Mouse (Mus musculus) liver, postnatal 0 days (tissue): ENCODE measurements around the gene Rmnd5a. TPM values are rescaled to one million over a fixed set of nuclear protein-coding genes. Genes with fewer than 3 reads are reported as not detected.

Source experiments
- ATAC-seq: fragments of 200-750 bp; cut with Nextera tagmentation; 2 replicates; pipeline ENCODE4 v1.8.0; 2017; ENCODE audit warnings: mild to moderate bottlenecking, moderate library complexity
- DNase-seq: peaks from one replicate; pipeline ENCODE4 v3.0.0-alpha.2; 2016
- H3K27ac ChIP-seq: fragments of 300-500 bp; sonication (generic); 2 replicates; pipeline ENCODE4 v1.5.1; 2014; ENCODE audit warnings: antibody characterized with exemption, moderate library complexity, mild to moderate bottlenecking, low read depth
- H3K27me3 ChIP-seq: fragments of 300-500 bp; sonication (generic); 2 replicates; pipeline ENCODE4 v1.6.1; 2014; ENCODE audit warnings: low read length, control low read depth, mixed read lengths; ENCODE audit not compliant: insufficient read depth
- H3K36me3 ChIP-seq: fragments of 300-500 bp; sonication (generic); replicated peaks from 2 replicates; pipeline ENCODE4 v1.6.1; 2014; ENCODE audit warnings: mild to moderate bottlenecking, control low read depth, low read length, moderate library complexity, mixed read lengths; ENCODE audit not compliant: insufficient read depth
- H3K4me1 ChIP-seq: fragments of 300-500 bp; sonication (generic); 2 replicates; pipeline ENCODE4 v1.6.1; 2014; ENCODE audit warnings: antibody characterized with exemption, mild to moderate bottlenecking, control low read depth; ENCODE audit not compliant: insufficient read depth
- H3K4me2 ChIP-seq: fragments of 300-500 bp; sonication (generic); 2 replicates; pipeline ENCODE4 v1.6.1; 2014; ENCODE audit warnings: low read depth, mild to moderate bottlenecking, low read length, moderate library complexity, mixed read lengths
- H3K4me3 ChIP-seq: fragments of 300-500 bp; sonication (generic); 2 replicates; pipeline ENCODE4 v1.5.1; 2014; ENCODE audit warnings: low read depth, low read length
- H3K9ac ChIP-seq: fragments of 300-500 bp; sonication (generic); replicated peaks from 2 replicates; pipeline ENCODE4 v1.6.1; 2014; ENCODE audit warnings: mild to moderate bottlenecking, moderate library complexity
- H3K9me3 ChIP-seq: fragments of 300-500 bp; sonication (generic); 2 replicates; pipeline ENCODE4 v1.6.1; 2016; ENCODE audit warnings: mild to moderate bottlenecking, control low read depth, low read length, mixed read lengths
- CTCF ChIP-seq: sonication (generic); IDR thresholded peaks from 2 replicates; pipeline ENCODE4 v1.5.1; 2016; ENCODE audit warnings: antibody characterized with exemption, low read depth
- EP300 ChIP-seq: IDR thresholded peaks from 2 replicates; pipeline ENCODE4 v1.6.1; 2016; ENCODE audit warnings: antibody characterized with exemption, low read depth, mild to moderate bottlenecking
- WGBS: fragments of 180-500 bp; shearing (Covaris S2); extraction: QIAGEN DNeasy Blood & Tissue Kit; methylation state at CpG from one replicate; pipeline ENCODE4 v1.1.7; 2014; ENCODE audit not compliant: insufficient replicate concordance; 5-methylcytosine and 5-hydroxymethylcytosine counted together
- polyA plus RNA-seq: library from polyadenylated mRNA; unstranded; fragments of >200 nt; fragmentation: Nextera tagmentation; extraction: Ambion mirVana; gene quantifications from 2 replicates; pipeline ENCODE4 v1.2.1, GENCODE M21; 2015

Gene Rmnd5a
- polyA plus RNA-seq, 1 experiment from 2014 or later, result 6.3 TPM

- no peak for DNase-seq
- Histone ChIP-seq H3K9ac (no peak overlapping the region), H3K4me2 (peak overlapping the region; percentile 86), H3K4me1 (peaks cover 27% of the 10 kb centered on the region), H3K4me3 (peak overlapping the region; percentile 8; the same call in 1 of the 2 replicates), H3K36me3 (no peaks in the 10 kb centered on the region), H3K27ac (no peak overlapping the region), H3K9me3 (no peaks in the 10 kb centered on the region), H3K27me3 (no peaks in the 10 kb centered on the region)
- TF ChIP-seq EP300, result no peak
- TF ChIP-seq CTCF, result no peak
- WGBS, result 57% methylated on average over 1 of the region's 1 CpGs
- no peak for ATAC-seq
Measured at GRCm38 (mm10) chr6:71438070-71438469, 2.4 kb downstream of the Rmnd5a start.

- no peaks in the 10 kb centered on the region for H3K9me3 ChIP-seq
- DNase-seq (no peak), ATAC-seq (no peak)
- no peaks in the 10 kb centered on the region for H3K27me3 ChIP-seq
- 80% methylated on average over 4 of the region's 4 CpGs for whole genome bisulfite sequencing
- H3K4me1 ChIP-seq, result no peaks in the 10 kb centered on the region
- H3K27ac ChIP-seq, result no peak overlapping the region
- no peak overlapping the region for H3K4me3 ChIP-seq
- no peak overlapping the region for H3K9ac ChIP-seq
- TF ChIP-seq CTCF, result no peak
- TF ChIP-seq EP300, result no peak
- H3K4me2 ChIP-seq, result no peak overlapping the region
- peaks cover 6% of the 10 kb centered on the region for H3K36me3 ChIP-seq
Measured at GRCm38 (mm10) chr6:71427996-71428725, 12.3 kb downstream of the Rmnd5a start.

- H3K4me2 ChIP-seq, result no peak overlapping the region
- ATAC-seq, result no peak
- no peaks in the 10 kb centered on the region for H3K27me3 ChIP-seq
- no peak overlapping the region for H3K27ac ChIP-seq
- H3K4me3 ChIP-seq, result no peak overlapping the region
- TF ChIP-seq CTCF, result no peak
- no peak for TF ChIP-seq EP300
- H3K9ac ChIP-seq, result no peak overlapping the region
- H3K36me3 ChIP-seq, result peaks cover 6% of the 10 kb centered on the region
- H3K4me1 ChIP-seq, result peaks cover 6% of the 10 kb centered on the region; the same call in 1 of the 2 replicates
- no peak for DNase-seq
- no peaks in the 10 kb centered on the region for H3K9me3 ChIP-seq
- WGBS, result 88% methylated on average over 6 of the region's 6 CpGs
Measured at GRCm38 (mm10) chr6:71425681-71426080, 14.8 kb downstream of the Rmnd5a start.

GRCm38 (mm10) chr6:71423116-71423515, 17.3 kb downstream of the Rmnd5a start:
- no peak overlapping the region for H3K4me3 ChIP-seq
- H3K4me2 ChIP-seq, result no peak overlapping the region
- H3K27me3 ChIP-seq, result no peaks in the 10 kb centered on the region
- H3K9ac ChIP-seq, result no peak overlapping the region
- no peak overlapping the region for H3K27ac ChIP-seq
- DNase-seq, result no peak
- H3K36me3 ChIP-seq, result peaks cover 3% of the 10 kb centered on the region
- peaks cover 11% of the 10 kb centered on the region for H3K4me1 ChIP-seq
- no peak for ATAC-seq
- 88% methylated on average over 3 of the region's 3 CpGs for WGBS
- no peak for TF ChIP-seq EP300
- TF ChIP-seq CTCF, result peak; percentile 57
- no peaks in the 10 kb centered on the region for H3K9me3 ChIP-seq

- H3K27ac ChIP-seq, result no peak overlapping the region
- H3K9ac ChIP-seq, result no peak overlapping the region
- no peak for TF ChIP-seq CTCF
- no peak for TF ChIP-seq EP300
- H3K36me3 ChIP-seq, result peaks cover 5% of the 10 kb centered on the region
- H3K4me2 ChIP-seq, result no peak overlapping the region
- no peak overlapping the region for H3K4me3 ChIP-seq
- H3K27me3 ChIP-seq, result no peaks in the 10 kb centered on the region
- WGBS, result 81% methylated on average over 3 of the region's 3 CpGs
- no peak for DNase-seq
- H3K9me3 ChIP-seq, result no peaks in the 10 kb centered on the region
- peak; percentile 56 for ATAC-seq
- H3K4me1 ChIP-seq, result peaks cover 11% of the 10 kb centered on the region
Measured at GRCm38 (mm10) chr6:71422162-71422561, 18.3 kb downstream of the Rmnd5a start.

GRCm38 (mm10) chr6:71420848-71421247, 19.6 kb downstream of the Rmnd5a start:
- Histone ChIP-seq H3K4me2 (no peak overlapping the region), H3K4me3 (no peak overlapping the region), H3K9me3 (no peaks in the 10 kb centered on the region), H3K27me3 (no peaks in the 10 kb centered on the region), H3K9ac (no peak overlapping the region), H3K36me3 (peaks cover 5% of the 10 kb centered on the region; the same call in 1 of the 2 replicates), H3K27ac (no peak overlapping the region), H3K4me1 (peaks cover 11% of the 10 kb centered on the region)
- 80% methylated on average over 6 of the region's 6 CpGs for WGBS
- no peak for DNase-seq
- no peak for ATAC-seq
- TF ChIP-seq CTCF (no peak), EP300 (no peak)
